Mouse (Mus musculus): ENCODE data around the gene Gm12800.
"Not testable (repeated sequence)": the region's sequence is repeated elsewhere in the genome, so short reads cannot be mapped to it uniquely, and the experiment has no call there.

Gm12800 gene

GRCm38 (mm10) chr4:101908821-101909220, at the start of gene Gm12800:
TSS of gene Gm12800 (plus strand) at chr4:101909121.
- not testable (repeated sequence) for DNase-seq (ENCODE audit: low spot score)

GRCm38 (mm10) chr4:101860873-101861272, 48.0 kb upstream of the Gm12800 start:
- DNase-seq (ENCODE audit: low spot score), result peak; percentile 25

- no peak for DNase-seq (ENCODE audit: low spot score)
Observed at GRCm38 (mm10) chr4:101862289-101862688, 46.6 kb upstream of the Gm12800 start.

GRCm38 (mm10) chr4:101872031-101872430, 36.9 kb upstream of the Gm12800 start:
- not testable (repeated sequence) for DNase-seq (ENCODE audit: low spot score)

- DNase-seq (ENCODE audit: low spot score), result not testable (repeated sequence)
Observed at GRCm38 (mm10) chr4:101875687-101876086, 33.2 kb upstream of the Gm12800 start.

GRCm38 (mm10) chr4:101883641-101884040, 25.3 kb upstream of the Gm12800 start:
- no peak for DNase-seq (ENCODE audit: low spot score)

- DNase-seq (ENCODE audit: low spot score), result no peak
Observed at GRCm38 (mm10) chr4:101889377-101889776, 19.5 kb upstream of the Gm12800 start.

GRCm38 (mm10) chr4:101893656-101894420, 15.1 kb upstream of the Gm12800 start, which contains the start of gene C130073F10Rik:
TSS of gene C130073F10Rik (minus strand) at chr4:101893789.
- DNase-seq (ENCODE audit: low spot score), result no peak

- not testable (repeated sequence) for DNase-seq (ENCODE audit: low spot score)
Observed at GRCm38 (mm10) chr4:101940107-101940506, 31.2 kb downstream of the Gm12800 start, which contains the start of gene Gm12794. TSS of gene Gm12794 (plus strand) at chr4:101940407.
